Mouse (Mus musculus) liver, embryonic 18 days (tissue): ENCODE results near the gene 2210010C04Rik. TPM values are rescaled to one million over a fixed set of nuclear protein-coding genes. Genes with fewer than 3 reads are reported as not detected.

Experiments used
- polyA plus RNA-seq: library from polyadenylated mRNA; depleted of rRNA; stranded (reverse); fragments of >200 nt; gene quantifications from 2 replicates; pipeline ENCODE4 v1.2.3, GENCODE M21; 2012; rRNA removed

2210010C04Rik gene
- polyA plus RNA-seq = 0.25 TPM in 1 of 2 replicates, not detected in the other

GRCm38 (mm10) chr6:41035409-41035808 is at the start of gene 2210010C04Rik:
TSS of gene 2210010C04Rik (minus strand) at chr6:41035509.

GRCm38 (mm10) chr6:40999379-40999778 is 35.9 kb downstream of the 2210010C04Rik start, which contains the start of gene Gm2663:
TSS of gene Gm2663 (minus strand) at chr6:40999479.

Other genes starting within 250 kb of the 2210010C04Rik start
- gene Moxd2, start 148.0 kb downstream of the 2210010C04Rik start, polyA plus RNA-seq = not detected in 2 replicates
- not detected in 2 replicates for gene Prss58, start 135.1 kb downstream of the 2210010C04Rik start, polyA plus RNA-seq
- gene 1700074P13Rik, start 95.0 kb downstream of the 2210010C04Rik start, polyA plus RNA-seq = not detected in 2 replicates
- gene Gm4744, start 83.6 kb downstream of the 2210010C04Rik start, polyA plus RNA-seq = not detected in 2 replicates
- not detected in 2 replicates for gene 1810009J06Rik, start 70.8 kb downstream of the 2210010C04Rik start, polyA plus RNA-seq
- not detected in 2 replicates for gene Gm2663, start 36.0 kb downstream of the 2210010C04Rik start, polyA plus RNA-seq